Mouse (Mus musculus) monocyte, adult 2 months (primary cell): ENCODE data around the gene Tmprss4.
A peak's percentile ranks its signal among the peaks of the same experiment; 100 is the strongest.

Experiments
- DNase-seq, 2 experiments: peaks; one replicate each; pipeline ENCODE4 v3.0.0; 2022; ENCODE audit warnings: low spot score in 2 of 2, low read depth in 1 of 2

Gene Tmprss4

GRCm38 (mm10) chr9:45197549-45197948, 6.3 kb downstream of the Tmprss4 start:
- DNase-seq: no peak

- DNase-seq: no peak
These were observed 7.6 kb downstream of the Tmprss4 start for GRCm38 (mm10) chr9:45196125-45196830.

GRCm38 (mm10) chr9:45195468-45195867, 8.4 kb downstream of the Tmprss4 start:
- no peak for DNase-seq

- DNase-seq: no peak
These were observed 14.2 kb downstream of the Tmprss4 start for GRCm38 (mm10) chr9:45189661-45190174.

- DNase-seq: no peak
These were observed 15.0 kb downstream of the Tmprss4 start for GRCm38 (mm10) chr9:45188570-45189563.

GRCm38 (mm10) chr9:45185250-45185649, 18.6 kb downstream of the Tmprss4 start:
- DNase-seq: no peak

GRCm38 (mm10) chr9:45183266-45183665, 20.6 kb downstream of the Tmprss4 start:
- DNase-seq: no peak

- DNase-seq: no peak
These were observed 21.4 kb downstream of the Tmprss4 start for GRCm38 (mm10) chr9:45182521-45182920.

GRCm38 (mm10) chr9:45181770-45182169, 22.1 kb downstream of the Tmprss4 start, which contains the start of gene BC049352:
Gene BC049352, plus strand, starts transcription at chr9:45182007.
- DNase-seq: no peak

GRCm38 (mm10) chr9:45179282-45179681, 24.6 kb downstream of the Tmprss4 start:
- DNase-seq: no peak

- DNase-seq: no peak
These were observed 30.4 kb downstream of the Tmprss4 start for GRCm38 (mm10) chr9:45173475-45173874.

- DNase-seq: no peak
These were observed 32.8 kb downstream of the Tmprss4 start for GRCm38 (mm10) chr9:45171073-45171610.

- no peak for DNase-seq
These were observed 33.7 kb downstream of the Tmprss4 start for GRCm38 (mm10) chr9:45170150-45170549.

- DNase-seq: no peak
These were observed 36.0 kb downstream of the Tmprss4 start for GRCm38 (mm10) chr9:45167903-45168302.

GRCm38 (mm10) chr9:45153361-45153760, 50.5 kb downstream of the Tmprss4 start:
- DNase-seq: no peak

- DNase-seq: no peak
These were observed 53.0 kb downstream of the Tmprss4 start for GRCm38 (mm10) chr9:45150933-45151332.

GRCm38 (mm10) chr9:45146267-45146597, 57.7 kb downstream of the Tmprss4 start:
- DNase-seq: peak in 1 of 2 experiments; percentile 23

- no peak for DNase-seq
These were observed 58.2 kb downstream of the Tmprss4 start for GRCm38 (mm10) chr9:45145533-45146266.

- no peak for DNase-seq
These were observed 61.2 kb downstream of the Tmprss4 start for GRCm38 (mm10) chr9:45142686-45143085.

- no peak for DNase-seq
These were observed 62.9 kb downstream of the Tmprss4 start for GRCm38 (mm10) chr9:45140945-45141344.

- no peak for DNase-seq
These were observed 64.8 kb downstream of the Tmprss4 start for GRCm38 (mm10) chr9:45139082-45139481.
